Mouse (Mus musculus): ENCODE results near the gene Tada2b. TPM values are rescaled to one million over a fixed set of nuclear protein-coding genes. Genes with fewer than 3 reads are reported as not detected.
A peak's percentile ranks its signal among the peaks of the same experiment; 100 is the strongest.

The Tada2b gene
- polyA plus RNA-seq, 1 experiment, result 8.4 TPM

DNA sequence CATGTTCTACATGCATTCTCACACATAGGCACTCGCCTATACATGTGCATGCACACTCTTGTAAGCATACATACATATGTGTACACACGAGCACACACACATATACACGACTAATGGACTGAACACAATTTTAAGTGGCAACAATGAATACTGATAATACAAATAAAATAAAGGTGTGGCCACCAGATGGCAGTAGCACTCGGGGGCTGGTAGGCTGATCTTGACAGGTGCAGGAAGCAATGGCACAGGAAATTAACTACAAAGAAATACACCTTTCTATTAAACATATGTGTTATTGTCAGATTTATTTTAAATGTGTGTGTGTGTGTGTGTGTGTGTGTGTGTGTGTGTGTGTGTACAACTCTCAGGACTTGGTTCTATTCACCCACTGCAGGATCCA, 25.2 kb downstream of the Tada2b start:
- TF ChIP-seq CTCF (IDR thresholded peaks at IDR 0.05; ENCODE audit: low read depth, low read length), result peak; percentile 76
- no peak for TF ChIP-seq POLR2A (IDR thresholded peaks at IDR 0.05; ENCODE audit: insufficient read depth, low read length)
- Histone ChIP-seq H3K9me3 (replicated peaks; ENCODE audit: control insufficient read depth, insufficient read depth, low read length, poor library complexity, severe bottlenecking) (no peaks in the 10 kb centered on the region), H3K9ac (ENCODE audit: low read depth, poor library complexity, severe bottlenecking) (no peak overlapping the region), H3K36me3 (ENCODE audit: control insufficient read depth, insufficient read depth, low read length, poor library complexity, severe bottlenecking) (no peaks in the 10 kb centered on the region), H3K27me3 (ENCODE audit: control insufficient read depth, insufficient read depth, low read length, poor library complexity, severe bottlenecking) (no peaks in the 10 kb centered on the region), H3K4me1 (ENCODE audit: control insufficient read depth, insufficient read depth, low read length) (no peaks in the 10 kb centered on the region), H3K27ac (ENCODE audit: insufficient read depth, low read length) (no peak overlapping the region), H3K4me3 (ENCODE audit: low read depth, low read length) (no peak overlapping the region)

GRCm38 (mm10) chr5:36457706-36458105, 26.4 kb downstream of the Tada2b start:
- Histone ChIP-seq H3K27ac (ENCODE audit: insufficient read depth, low read length) (no peak overlapping the region), H3K4me1 (ENCODE audit: control insufficient read depth, insufficient read depth, low read length) (no peaks in the 10 kb centered on the region), H3K27me3 (ENCODE audit: control insufficient read depth, insufficient read depth, low read length, poor library complexity, severe bottlenecking) (no peaks in the 10 kb centered on the region), H3K4me3 (ENCODE audit: low read depth, low read length) (no peak overlapping the region), H3K36me3 (ENCODE audit: control insufficient read depth, insufficient read depth, low read length, poor library complexity, severe bottlenecking) (no peaks in the 10 kb centered on the region), H3K9ac (ENCODE audit: low read depth, poor library complexity, severe bottlenecking) (no peak overlapping the region), H3K9me3 (replicated peaks; ENCODE audit: control insufficient read depth, insufficient read depth, low read length, poor library complexity, severe bottlenecking) (no peaks in the 10 kb centered on the region)
- TF ChIP-seq EP300 (IDR thresholded peaks at IDR 0.05; ENCODE audit: insufficient read depth, low read depth, low read length), result no peak
- TF ChIP-seq POLR2A (IDR thresholded peaks at IDR 0.05; ENCODE audit: insufficient read depth, low read length), result no peak
- TF ChIP-seq CTCF (IDR thresholded peaks at IDR 0.05; ENCODE audit: low read depth, low read length), result no peak

DNA sequence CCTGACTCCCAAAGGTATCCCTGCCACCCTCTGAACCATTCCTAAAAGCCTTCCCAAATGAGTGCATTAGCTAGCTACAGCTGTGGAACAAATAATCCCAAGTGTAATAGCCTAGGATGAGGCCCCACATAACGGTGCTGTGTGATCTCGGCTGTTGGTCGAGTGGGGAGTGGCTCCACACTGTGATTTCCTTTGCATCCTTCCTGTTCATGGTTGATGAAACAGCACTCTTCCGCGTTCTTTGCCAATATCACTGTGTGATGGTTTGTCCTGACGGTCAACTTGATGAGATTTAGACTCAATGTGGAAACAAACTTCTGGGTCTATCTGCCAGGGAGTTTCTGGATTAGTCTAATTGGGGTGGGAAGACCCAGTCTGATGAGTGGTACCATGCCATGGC, 31.3 kb downstream of the Tada2b start:
- Histone ChIP-seq H3K9me3 (replicated peaks; ENCODE audit: control insufficient read depth, insufficient read depth, low read length, poor library complexity, severe bottlenecking) (no peaks in the 10 kb centered on the region), H3K27ac (ENCODE audit: insufficient read depth, low read length) (no peak overlapping the region), H3K27me3 (ENCODE audit: control insufficient read depth, insufficient read depth, low read length, poor library complexity, severe bottlenecking) (no peaks in the 10 kb centered on the region), H3K36me3 (ENCODE audit: control insufficient read depth, insufficient read depth, low read length, poor library complexity, severe bottlenecking) (no peaks in the 10 kb centered on the region), H3K9ac (ENCODE audit: low read depth, poor library complexity, severe bottlenecking) (no peak overlapping the region), H3K4me1 (ENCODE audit: control insufficient read depth, insufficient read depth, low read length) (no peaks in the 10 kb centered on the region), H3K4me3 (ENCODE audit: low read depth, low read length) (no peak overlapping the region)
- TF ChIP-seq EP300 (IDR thresholded peaks at IDR 0.05; ENCODE audit: insufficient read depth, low read depth, low read length) (no peak), POLR2A (IDR thresholded peaks at IDR 0.05; ENCODE audit: insufficient read depth, low read length) (no peak), CTCF (IDR thresholded peaks at IDR 0.05; ENCODE audit: low read depth, low read length) (no peak)

- Histone ChIP-seq H3K4me1 (ENCODE audit: control insufficient read depth, insufficient read depth, low read length) (no peaks in the 10 kb centered on the region), H3K27me3 (ENCODE audit: control insufficient read depth, insufficient read depth, low read length, poor library complexity, severe bottlenecking) (no peaks in the 10 kb centered on the region), H3K4me3 (ENCODE audit: low read depth, low read length) (no peak overlapping the region), H3K9me3 (replicated peaks; ENCODE audit: control insufficient read depth, insufficient read depth, low read length, poor library complexity, severe bottlenecking) (no peaks in the 10 kb centered on the region), H3K9ac (ENCODE audit: low read depth, poor library complexity, severe bottlenecking) (no peak overlapping the region), H3K27ac (ENCODE audit: insufficient read depth, low read length) (no peak overlapping the region), H3K36me3 (ENCODE audit: control insufficient read depth, insufficient read depth, low read length, poor library complexity, severe bottlenecking) (no peaks in the 10 kb centered on the region)
- TF ChIP-seq EP300 (IDR thresholded peaks at IDR 0.05; ENCODE audit: insufficient read depth, low read depth, low read length) (no peak), POLR2A (IDR thresholded peaks at IDR 0.05; ENCODE audit: insufficient read depth, low read length) (no peak), CTCF (IDR thresholded peaks at IDR 0.05; ENCODE audit: low read depth, low read length) (no peak)
Observed at GRCm38 (mm10) chr5:36451872-36452389, 32.2 kb downstream of the Tada2b start.

DNA sequence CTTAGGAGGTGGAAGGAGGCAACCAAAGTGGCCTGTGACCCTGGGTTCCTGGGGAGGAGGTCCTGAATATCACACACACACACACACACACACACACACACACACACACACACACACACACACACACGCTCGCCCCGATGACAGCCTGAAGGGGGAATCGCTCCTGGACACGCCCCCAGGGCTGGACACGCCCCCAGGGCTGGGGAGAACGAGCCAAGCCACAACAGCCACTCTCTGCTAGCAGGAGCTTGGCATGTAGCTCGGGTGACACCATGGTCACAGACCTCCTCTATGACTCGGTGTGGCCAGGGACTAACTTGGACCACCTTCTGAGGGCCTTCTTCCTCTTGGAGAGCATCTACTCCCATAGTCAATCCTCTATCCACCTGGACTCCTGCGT, 33.0 kb downstream of the Tada2b start:
- Histone ChIP-seq H3K27me3 (ENCODE audit: control insufficient read depth, insufficient read depth, low read length, poor library complexity, severe bottlenecking) (no peaks in the 10 kb centered on the region), H3K4me1 (ENCODE audit: control insufficient read depth, insufficient read depth, low read length) (no peaks in the 10 kb centered on the region), H3K9ac (ENCODE audit: low read depth, poor library complexity, severe bottlenecking) (no peak overlapping the region), H3K4me3 (ENCODE audit: low read depth, low read length) (no peak overlapping the region), H3K36me3 (ENCODE audit: control insufficient read depth, insufficient read depth, low read length, poor library complexity, severe bottlenecking) (no peaks in the 10 kb centered on the region), H3K27ac (ENCODE audit: insufficient read depth, low read length) (no peak overlapping the region), H3K9me3 (replicated peaks; ENCODE audit: control insufficient read depth, insufficient read depth, low read length, poor library complexity, severe bottlenecking) (no peaks in the 10 kb centered on the region)
- no peak for TF ChIP-seq POLR2A (IDR thresholded peaks at IDR 0.05; ENCODE audit: insufficient read depth, low read length)

GRCm38 (mm10) chr5:36449710-36450358, 34.3 kb downstream of the Tada2b start:
- Histone ChIP-seq H3K9me3 (replicated peaks; ENCODE audit: control insufficient read depth, insufficient read depth, low read length, poor library complexity, severe bottlenecking) (no peaks in the 10 kb centered on the region), H3K4me3 (ENCODE audit: low read depth, low read length) (no peak overlapping the region), H3K27ac (ENCODE audit: insufficient read depth, low read length) (no peak overlapping the region), H3K4me1 (ENCODE audit: control insufficient read depth, insufficient read depth, low read length) (no peaks in the 10 kb centered on the region), H3K9ac (ENCODE audit: low read depth, poor library complexity, severe bottlenecking) (no peak overlapping the region), H3K27me3 (ENCODE audit: control insufficient read depth, insufficient read depth, low read length, poor library complexity, severe bottlenecking) (no peaks in the 10 kb centered on the region), H3K36me3 (ENCODE audit: control insufficient read depth, insufficient read depth, low read length, poor library complexity, severe bottlenecking) (no peaks in the 10 kb centered on the region)
- no peak for TF ChIP-seq EP300 (IDR thresholded peaks at IDR 0.05; ENCODE audit: insufficient read depth, low read depth, low read length)
- no peak for TF ChIP-seq CTCF (IDR thresholded peaks at IDR 0.05; ENCODE audit: low read depth, low read length)
- no peak for TF ChIP-seq POLR2A (IDR thresholded peaks at IDR 0.05; ENCODE audit: insufficient read depth, low read length)

Measured in ES-Bruce4 (cell line).